Mouse (Mus musculus) neutrophil, adult 5-6 weeks (primary cell): ENCODE measurements around the gene Zfhx3. TPM values are rescaled to one million over a fixed set of nuclear protein-coding genes. Genes with fewer than 3 reads are reported as not detected.

Experiments
- ATAC-seq: fragments of 151-379, 151-347 bp; 2 replicates; pipeline ENCODE4 v1.8.0; 2017; ENCODE audit warnings: mild to moderate bottlenecking, moderate TSS enrichment; ENCODE audit not compliant: insufficient number of reproducible peaks, poor library complexity, low FRiP score, severe bottlenecking; ENCODE audit errors: extremely low read depth
- total RNA-seq: library from RNA; stranded (forward); fragments of 200-1000 nt; gene quantifications from 2 replicates; pipeline ENCODE4 v1.2.3, GENCODE M21; 2017

The Zfhx3 gene
- total RNA-seq, 1 experiment from 2014 or later, result 1.7 TPM

GRCm38 (mm10) chr8:107998874-107999273 is 56.4 kb downstream of the Zfhx3 start:
- ATAC-seq, result no peak

GRCm38 (mm10) chr8:108011516-108011915 is 69.1 kb downstream of the Zfhx3 start:
- no peak for ATAC-seq

GRCm38 (mm10) chr8:108017727-108018126 is 75.3 kb downstream of the Zfhx3 start:
- no peak for ATAC-seq

GRCm38 (mm10) chr8:108019651-108020050 is 77.2 kb downstream of the Zfhx3 start:
- no peak for ATAC-seq

- no peak for ATAC-seq
Measured at GRCm38 (mm10) chr8:108022404-108022803, 80.0 kb downstream of the Zfhx3 start.

- no peak for ATAC-seq
Measured at GRCm38 (mm10) chr8:108024331-108024730, 81.9 kb downstream of the Zfhx3 start.

- no peak for ATAC-seq
Measured at GRCm38 (mm10) chr8:108025249-108025648, 82.8 kb downstream of the Zfhx3 start.

GRCm38 (mm10) chr8:108026557-108027440 is 84.4 kb downstream of the Zfhx3 start:
- no peak for ATAC-seq

- no peak for ATAC-seq
Measured at GRCm38 (mm10) chr8:108027561-108028025, 85.1 kb downstream of the Zfhx3 start.

GRCm38 (mm10) chr8:108028440-108028839 is 86.0 kb downstream of the Zfhx3 start:
- ATAC-seq, result no peak

GRCm38 (mm10) chr8:108031159-108031558 is 88.7 kb downstream of the Zfhx3 start:
- no peak for ATAC-seq

- no peak for ATAC-seq
Measured at GRCm38 (mm10) chr8:108034070-108034469, 91.6 kb downstream of the Zfhx3 start.

- ATAC-seq, result no peak
Measured at GRCm38 (mm10) chr8:108034726-108035125, 92.3 kb downstream of the Zfhx3 start.

GRCm38 (mm10) chr8:108043618-108044017 is 101.2 kb downstream of the Zfhx3 start:
- no peak for ATAC-seq

GRCm38 (mm10) chr8:108044185-108044584 is 101.7 kb downstream of the Zfhx3 start:
- no peak for ATAC-seq

- no peak for ATAC-seq
Measured at GRCm38 (mm10) chr8:108056241-108056640, 113.8 kb downstream of the Zfhx3 start.

GRCm38 (mm10) chr8:108061972-108062371 is 119.5 kb downstream of the Zfhx3 start:
- ATAC-seq, result no peak

GRCm38 (mm10) chr8:108067111-108067510 is 124.7 kb downstream of the Zfhx3 start:
- ATAC-seq, result no peak

- no peak for ATAC-seq
Measured at GRCm38 (mm10) chr8:108068195-108068594, 125.8 kb downstream of the Zfhx3 start.

- no peak for ATAC-seq
Measured at GRCm38 (mm10) chr8:108070438-108070837, 128.0 kb downstream of the Zfhx3 start.
